21 mouse cellular contexts compared by ENCODE assay signal in genomic region chr15:102562491-102562890, GRCm38 (mm10). TPM values are rescaled to one million over a fixed set of nuclear protein-coding genes. Genes with fewer than 3 reads are reported as not detected.
"Had no signal": no experiment of that assay in that cellular context is flagged by ENCODE, and none has a peak within 500 bp of the region (broad histone marks: within the 10 kb centered on the region; RNA-seq: fewer than 3 reads in every experiment).

No protein-coding gene starts in this region.

- DNase-seq: kidney, adult 8-10 months; kidney, postnatal 25 days; layer of hippocampus, adult 9-11 months; lung, embryonic 14.5 days; lung, postnatal 10 days; lung, postnatal 4 days; right cerebral cortex, adult 18-20 months; right cerebral cortex, postnatal 25 days; thymus, postnatal 36 days had no signal

- H3K4me2 ChIP-seq: limb, embryonic 13.5 days; liver, embryonic 11.5 days; liver, embryonic 15.5 days; lung, embryonic 14.5 days; neural tube, embryonic 12.5 days had no signal

- H3K27me3 ChIP-seq: limb, embryonic 13.5 days; liver, embryonic 15.5 days; neural tube, embryonic 12.5 days had no signal

- ATAC-seq: intestine, postnatal 0 days had no signal

- H3K9me3 ChIP-seq: limb, embryonic 13.5 days; liver, embryonic 15.5 days; midbrain, embryonic 10.5 days; neural tube, embryonic 12.5 days had no signal

- H3K4me1 ChIP-seq: liver, embryonic 15.5 days; midbrain, embryonic 10.5 days; neural tube, embryonic 12.5 days had no signal

- H3K9ac ChIP-seq: limb, embryonic 13.5 days; liver, embryonic 15.5 days; lung, embryonic 14.5 days; neural tube, embryonic 12.5 days had no signal

- H3K4me3 ChIP-seq: limb, embryonic 13.5 days; liver, embryonic 15.5 days; midbrain, embryonic 10.5 days; myocyte; neural tube, embryonic 12.5 days had no signal

- H3K27ac ChIP-seq: limb, embryonic 13.5 days; liver, embryonic 15.5 days; midbrain, embryonic 10.5 days; neural tube, embryonic 12.5 days had no signal

RNA-seq across cellular contexts. Expression of gene Gm10337, which starts 59.0 kb away (rescaled TPM):
- total RNA-seq: left cerebral cortex, postnatal 36 days; megakaryocyte, adult 5-6 weeks had no signal
- polyA plus RNA-seq: intestine, postnatal 0 days; liver, embryonic 11.5 days; liver, embryonic 15.5 days; lung, embryonic 14.5 days; midbrain, embryonic 10.5 days; myocyte; neural tube, embryonic 12.5 days; small intestine, adult 2 months; stomach, embryonic 16.5 days; thymus, postnatal 0 days had no signal
